Mouse (Mus musculus) CH12.LX (cell line): ENCODE results near the gene Olfr981. TPM values are rescaled to one million over a fixed set of nuclear protein-coding genes. Genes with fewer than 3 reads are reported as not detected.

Source experiments
- DNase-seq: peaks from one replicate; pipeline ENCODE4 v3.0.0-alpha.2; 2013; ENCODE audit errors: extremely low read depth
- H3K27ac ChIP-seq: 2 replicates; pipeline ENCODE4 v1.5.1; 2012; ENCODE audit warnings: low read depth, mild to moderate bottlenecking, control low read depth, moderate library complexity; ENCODE audit not compliant: insufficient read depth
- H3K27me3 ChIP-seq: replicated peaks from 2 replicates; pipeline ENCODE3; 2012; ENCODE audit warnings: inconsistent platforms
- H3K36me3 ChIP-seq, 2 experiments: replicated peaks in 1 of 2; 2 replicates each; pipeline versions ENCODE3 to v1.6.1; 2012; ENCODE audit warnings: inconsistent platforms in 1 of 2, low read length in 1 of 2, mild to moderate bottlenecking in 1 of 2, mixed read lengths in 1 of 2, moderate library complexity in 1 of 2; ENCODE audit not compliant: control insufficient read depth in 1 of 2, insufficient read depth in 1 of 2
- H3K4me1 ChIP-seq, 2 experiments: 2 replicates each; pipeline ENCODE4 v1.6.1; 2012; ENCODE audit warnings: inconsistent platforms in 1 of 2, moderate library complexity in 1 of 2; ENCODE audit not compliant: insufficient read depth in 2 of 2, control insufficient read depth in 1 of 2
- H3K4me2 ChIP-seq: 2 replicates; pipeline ENCODE4 v1.6.1; 2012; ENCODE audit warnings: low read depth, mild to moderate bottlenecking, control low read depth; ENCODE audit not compliant: poor library complexity, insufficient read depth, severe bottlenecking
- H3K4me3 ChIP-seq, 3 experiments: fragments of 150-350 bp in 1 of 3; sonication (generic) in 1 of 3; replicated peaks in 1 of 3; 2 replicates each; pipeline versions ENCODE3 to v1.5.1; 2011 to 2012; ENCODE audit warnings: low read depth in 2 of 3, low read length in 2 of 3, mild to moderate bottlenecking in 2 of 3, moderate library complexity in 2 of 3, control low read depth in 1 of 3, improper control_type of control experiment in 1 of 3, inconsistent platforms in 1 of 3, mixed read lengths in 1 of 3; ENCODE audit not compliant: poor library complexity in 1 of 3
- H3K79me2 ChIP-seq: replicated peaks from 2 replicates; pipeline ENCODE4 v1.6.1; 2012; ENCODE audit warnings: mild to moderate bottlenecking, moderate library complexity; ENCODE audit not compliant: control insufficient read depth, poor library complexity, insufficient read depth, severe bottlenecking; ENCODE audit errors: extremely low read depth
- H3K9ac ChIP-seq: 2 replicates; pipeline ENCODE4 v1.6.1; 2012; ENCODE audit warnings: low read depth, mild to moderate bottlenecking, control low read depth, moderate library complexity; ENCODE audit not compliant: insufficient read depth
- H3K9me3 ChIP-seq: replicated peaks from 2 replicates; pipeline ENCODE3; 2012; ENCODE audit warnings: low read length, inconsistent platforms, mixed read lengths
- BHLHE40 ChIP-seq: IDR thresholded peaks from 2 replicates; pipeline ENCODE4 v1.6.1; 2011; ENCODE audit warnings: mild to moderate bottlenecking, low read depth, low read length, improper control_type of control experiment
- CHD1 ChIP-seq: IDR thresholded peaks from 2 replicates; pipeline ENCODE4 v1.6.1; 2012; ENCODE audit warnings: low read depth, low read length, improper control_type of control experiment, inconsistent platforms
- E2F4 ChIP-seq: IDR thresholded peaks from 2 replicates; pipeline ENCODE4 v1.6.1; 2011; ENCODE audit warnings: low read depth, low read length, improper control_type of control experiment; ENCODE audit not compliant: insufficient replicate concordance
- ELF1 ChIP-seq: IDR thresholded peaks from 2 replicates; pipeline ENCODE4 v1.6.1; 2014; ENCODE audit warnings: low read depth, mild to moderate bottlenecking, inconsistent platforms, low read length, improper control_type of control experiment
- ETS1 ChIP-seq: conservative IDR thresholded peaks from 2 replicates; pipeline ENCODE4 v1.6.1; 2012; ENCODE audit warnings: low read depth, mild to moderate bottlenecking, inconsistent platforms, low read length, improper control_type of control experiment, moderate library complexity
- HCFC1 ChIP-seq: IDR thresholded peaks from 2 replicates; pipeline ENCODE4 v1.6.1; 2012; ENCODE audit warnings: low read depth, mild to moderate bottlenecking, inconsistent platforms, low read length, improper control_type of control experiment
- JUN ChIP-seq: IDR thresholded peaks from 2 replicates; pipeline ENCODE4 v1.6.1; 2011; ENCODE audit warnings: low read depth, mild to moderate bottlenecking, low read length, improper control_type of control experiment, moderate library complexity; ENCODE audit not compliant: insufficient read depth
- MAFK ChIP-seq: IDR thresholded peaks from 2 replicates; pipeline ENCODE4 v1.6.1; 2011; ENCODE audit warnings: low read length, improper control_type of control experiment; ENCODE audit not compliant: insufficient replicate concordance
- MAX ChIP-seq: IDR thresholded peaks from 2 replicates; pipeline ENCODE4 v1.6.1; 2011; ENCODE audit warnings: low read length, improper control_type of control experiment
- MAZ ChIP-seq: IDR thresholded peaks from 2 replicates; pipeline ENCODE4 v1.6.1; 2012; ENCODE audit warnings: low read depth, mild to moderate bottlenecking, inconsistent platforms, low read length, improper control_type of control experiment, moderate library complexity
- MEF2A ChIP-seq: IDR thresholded peaks from 2 replicates; pipeline ENCODE4 v1.6.1; 2014; ENCODE audit warnings: low read depth, mild to moderate bottlenecking, inconsistent platforms, low read length, improper control_type of control experiment, borderline replicate concordance
- MXI1 ChIP-seq: IDR thresholded peaks from 2 replicates; pipeline ENCODE4 v1.6.1; 2011; ENCODE audit warnings: mild to moderate bottlenecking, low read depth, low read length, improper control_type of control experiment
- NELFE ChIP-seq: IDR thresholded peaks from 2 replicates; pipeline ENCODE4 v1.6.1; 2011; ENCODE audit warnings: low read depth, low read length, improper control_type of control experiment
- POLR2A ChIP-seq: IDR thresholded peaks from 2 replicates; pipeline ENCODE4 v1.6.1; 2011; ENCODE audit warnings: low read depth, mild to moderate bottlenecking, improper control_type of control experiment, low read length
- RAD21 ChIP-seq: IDR thresholded peaks from 2 replicates; pipeline ENCODE4 v1.6.1; 2011; ENCODE audit warnings: low read depth, mild to moderate bottlenecking, low read length, improper control_type of control experiment, moderate library complexity
- TBP ChIP-seq: conservative IDR thresholded peaks from 2 replicates; pipeline ENCODE4 v1.6.1; 2011; ENCODE audit warnings: low read depth, low read length, improper control_type of control experiment
- UBTF ChIP-seq: IDR thresholded peaks from 2 replicates; pipeline ENCODE4 v1.6.1; 2012; ENCODE audit warnings: low read depth, mild to moderate bottlenecking, inconsistent platforms, low read length, improper control_type of control experiment, moderate library complexity
- ZKSCAN1 ChIP-seq: IDR thresholded peaks from 2 replicates; pipeline ENCODE4 v1.6.1; 2012; ENCODE audit warnings: low read depth, inconsistent platforms, low read length, improper control_type of control experiment, borderline replicate concordance
- ZMIZ1 ChIP-seq: IDR thresholded peaks from 2 replicates; pipeline ENCODE4 v1.6.1; 2012; ENCODE audit warnings: low read depth, mild to moderate bottlenecking, inconsistent platforms, low read length, improper control_type of control experiment
- ZNF384 ChIP-seq: IDR thresholded peaks from 2 replicates; pipeline ENCODE4 v1.6.1; 2012; ENCODE audit warnings: low read depth, low read length, improper control_type of control experiment, inconsistent platforms
- dilution Hi-C: fragments of 300-500 bp; cut with MboI; formaldehyde crosslinking; loops from 2 replicates; pipeline ENCODE4 v1.14.3; 2020; ENCODE audit warnings: low sequenced_read_pairs; ENCODE audit not compliant: extremely low pct_unique_long_range_greater_than_20kb, extremely low pct_ligation_motif_present
- in situ Hi-C: fragments of 300-500 bp; cut with MboI; formaldehyde crosslinking; loops from 3 replicates; pipeline ENCODE4 v1.14.3; 2019; ENCODE audit warnings: low sequenced_read_pairs, low pct_ligation_motif_present, low pct_unique_long_range_greater_than_20kb, mixed read lengths
- polyA plus RNA-seq: library from polyadenylated mRNA; unstranded; fragments of >175 nt; gene quantifications from 2 replicates; pipeline ENCODE4 v1.2.1, GENCODE M21; 2012; ENCODE audit warnings: low read depth; ENCODE audit not compliant: insufficient read length
- total RNA-seq, 2 experiments: library from RNA; depleted of rRNA; stranded (reverse); fragments of 300-350 nt in 1 of 2; fragments of >200 nt in 1 of 2; gene quantifications; 2 replicates each; pipeline ENCODE4 v1.2.3; 2012 to 2014

Gene Olfr981
- total and polyA plus RNA-seq, 3 experiments, result not detected

DNA sequence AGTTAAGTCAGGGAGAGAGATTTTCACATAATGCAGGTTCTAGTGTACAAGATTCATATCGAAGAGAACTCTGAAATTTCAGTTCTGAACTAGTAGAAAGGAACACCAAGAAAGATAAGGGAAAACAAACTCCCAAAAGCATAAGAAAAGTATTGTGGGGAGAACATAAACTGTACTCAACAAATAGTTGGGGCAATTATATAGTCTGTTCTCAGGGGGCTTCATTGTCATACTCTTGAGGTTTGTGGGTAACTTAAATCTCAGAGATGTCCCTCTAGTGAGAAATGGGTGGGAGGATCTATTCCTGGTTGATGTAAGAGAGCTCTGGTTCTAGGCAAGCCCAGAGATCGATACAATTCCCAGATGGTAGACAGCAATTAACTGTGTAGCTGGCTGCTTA lies 52.3 kb downstream of the Olfr981 start, which contains the start of gene Olfr982:
Gene Olfr982, plus strand, starts transcription at position 301 of the 400 bp plus-strand sequence.
- dilution Hi-C loops (no loop called here), in situ Hi-C loops (no loop called here)
- Histone ChIP-seq H3K4me1 (no peaks in the 10 kb centered on the region), H3K4me3 (no peak within 1 kb of the TSS), H3K4me2 (no peak within 1 kb of the TSS), H3K27ac (no peak within 1 kb of the TSS), H3K27me3 (no peaks in the 10 kb centered on the region), H3K9me3 (no peaks in the 10 kb centered on the region), H3K79me2 (no peaks in the 10 kb centered on the region), H3K36me3 (no peaks in the 10 kb centered on the region), H3K9ac (no peak within 1 kb of the TSS)
- TF ChIP-seq BHLHE40 (no peak), RAD21 (no peak), ZKSCAN1 (no peak), MAX (no peak), UBTF (no peak), ELF1 (no peak), E2F4 (no peak), MAZ (no peak), ZNF384 (no peak), MAFK (no peak), HCFC1 (no peak), MXI1 (no peak), POLR2A (no peak), TBP (no peak), MEF2A (no peak), ZMIZ1 (no peak), ETS1 (no peak), NELFE (no peak), JUN (no peak), CHD1 (no peak)
- no peak for DNase-seq

Other genes starting within 250 kb of the Olfr981 start
- not detected in 2 replicates for gene Olfr968, start 238.2 kb upstream of the Olfr981 start, total RNA-seq (2012; rRNA removed)
- not detected in 2 replicates for gene Olfr968, start 238.2 kb upstream of the Olfr981 start, total RNA-seq (2014; rRNA removed)
- not detected in 2 replicates for gene Olfr968, start 238.2 kb upstream of the Olfr981 start, polyA plus RNA-seq
- gene Olfr969, start 230.5 kb upstream of the Olfr981 start, total RNA-seq (2012; rRNA removed), result not detected in 2 replicates
- not detected in 2 replicates for gene Olfr969, start 230.5 kb upstream of the Olfr981 start, total RNA-seq (2014; rRNA removed)
- gene Olfr969, start 230.5 kb upstream of the Olfr981 start, polyA plus RNA-seq, result not detected in 2 replicates
- gene Olfr970, start 212.6 kb upstream of the Olfr981 start, total RNA-seq (2012; rRNA removed), result not detected in 2 replicates
- gene Olfr970, start 212.6 kb upstream of the Olfr981 start, total RNA-seq (2014; rRNA removed), result not detected in 2 replicates
- gene Olfr970, start 212.6 kb upstream of the Olfr981 start, polyA plus RNA-seq, result not detected in 2 replicates
- not detected in 2 replicates for gene Olfr971, start 184.6 kb upstream of the Olfr981 start, total RNA-seq (2012; rRNA removed)
- gene Olfr971, start 184.6 kb upstream of the Olfr981 start, total RNA-seq (2014; rRNA removed), result not detected in 2 replicates
- not detected in 2 replicates for gene Olfr971, start 184.6 kb upstream of the Olfr981 start, polyA plus RNA-seq
- not detected in 2 replicates for gene Olfr972, start 155.0 kb upstream of the Olfr981 start, total RNA-seq (2012; rRNA removed)
- not detected in 2 replicates for gene Olfr972, start 155.0 kb upstream of the Olfr981 start, total RNA-seq (2014; rRNA removed)
- not detected in 2 replicates for gene Olfr972, start 155.0 kb upstream of the Olfr981 start, polyA plus RNA-seq
- not detected in 2 replicates for gene Olfr229, start 114.1 kb upstream of the Olfr981 start, total RNA-seq (2012; rRNA removed)
- gene Olfr229, start 114.1 kb upstream of the Olfr981 start, total RNA-seq (2014; rRNA removed), result not detected in 2 replicates
- gene Olfr229, start 114.1 kb upstream of the Olfr981 start, polyA plus RNA-seq, result not detected in 2 replicates
- gene Olfr974, start 84.0 kb upstream of the Olfr981 start, total RNA-seq (2012; rRNA removed), result not detected in 2 replicates
- not detected in 2 replicates for gene Olfr974, start 84.0 kb upstream of the Olfr981 start, total RNA-seq (2014; rRNA removed)
- gene Olfr974, start 84.0 kb upstream of the Olfr981 start, polyA plus RNA-seq, result not detected in 2 replicates
- gene Olfr975, start 69.4 kb upstream of the Olfr981 start, total RNA-seq (2012; rRNA removed), result not detected in 2 replicates
- not detected in 2 replicates for gene Olfr975, start 69.4 kb upstream of the Olfr981 start, total RNA-seq (2014; rRNA removed)
- not detected in 2 replicates for gene Olfr975, start 69.4 kb upstream of the Olfr981 start, polyA plus RNA-seq
- gene Olfr976, start 60.3 kb upstream of the Olfr981 start, total RNA-seq (2012; rRNA removed), result not detected in 2 replicates
- not detected in 2 replicates for gene Olfr976, start 60.3 kb upstream of the Olfr981 start, total RNA-seq (2014; rRNA removed)
- not detected in 2 replicates for gene Olfr976, start 60.3 kb upstream of the Olfr981 start, polyA plus RNA-seq
- not detected in 2 replicates for gene Olfr978, start 29.4 kb upstream of the Olfr981 start, total RNA-seq (2012; rRNA removed)
- gene Olfr978, start 29.4 kb upstream of the Olfr981 start, total RNA-seq (2014; rRNA removed), result not detected in 2 replicates
- gene Olfr978, start 29.4 kb upstream of the Olfr981 start, polyA plus RNA-seq, result not detected in 2 replicates
- gene Olfr979, start 18.0 kb upstream of the Olfr981 start, total RNA-seq (2012; rRNA removed), result not detected in 2 replicates
- not detected in 2 replicates for gene Olfr979, start 18.0 kb upstream of the Olfr981 start, total RNA-seq (2014; rRNA removed)
- gene Olfr979, start 18.0 kb upstream of the Olfr981 start, polyA plus RNA-seq, result not detected in 2 replicates
- gene Olfr980, start 11.9 kb upstream of the Olfr981 start, total RNA-seq (2012; rRNA removed), result not detected in 2 replicates
- not detected in 2 replicates for gene Olfr980, start 11.9 kb upstream of the Olfr981 start, total RNA-seq (2014; rRNA removed)
- gene Olfr980, start 11.9 kb upstream of the Olfr981 start, polyA plus RNA-seq, result not detected in 2 replicates
- not detected in 2 replicates for gene Olfr982, start 52.4 kb downstream of the Olfr981 start, total RNA-seq (2012; rRNA removed)
- gene Olfr982, start 52.4 kb downstream of the Olfr981 start, total RNA-seq (2014; rRNA removed), result not detected in 2 replicates
- 0.09 TPM in 1 of 2 replicates, not detected in the other for gene Olfr982, start 52.4 kb downstream of the Olfr981 start, polyA plus RNA-seq
- not detected in 2 replicates for gene Olfr983, start 72.1 kb downstream of the Olfr981 start, total RNA-seq (2012; rRNA removed)
- not detected in 2 replicates for gene Olfr983, start 72.1 kb downstream of the Olfr981 start, total RNA-seq (2014; rRNA removed)
- gene Olfr983, start 72.1 kb downstream of the Olfr981 start, polyA plus RNA-seq, result not detected in 2 replicates
- gene Olfr984, start 92.7 kb downstream of the Olfr981 start, total RNA-seq (2012; rRNA removed), result not detected in 2 replicates
- gene Olfr984, start 92.7 kb downstream of the Olfr981 start, total RNA-seq (2014; rRNA removed), result not detected in 2 replicates
- not detected in 2 replicates for gene Olfr984, start 92.7 kb downstream of the Olfr981 start, polyA plus RNA-seq
- gene Olfr985, start 108.7 kb downstream of the Olfr981 start, total RNA-seq (2012; rRNA removed), result not detected in 2 replicates
- not detected in 2 replicates for gene Olfr985, start 108.7 kb downstream of the Olfr981 start, total RNA-seq (2014; rRNA removed)
- not detected in 2 replicates for gene Olfr985, start 108.7 kb downstream of the Olfr981 start, polyA plus RNA-seq
- gene Tmem225, start 126.7 kb downstream of the Olfr981 start, total RNA-seq (2012; rRNA removed), result not detected in 2 replicates
- not detected in 2 replicates for gene Tmem225, start 126.7 kb downstream of the Olfr981 start, total RNA-seq (2014; rRNA removed)
- not detected in 2 replicates for gene Tmem225, start 126.7 kb downstream of the Olfr981 start, polyA plus RNA-seq
- 0.04 and 0.08 TPM in 2 replicates for gene Olfr986, start 159.5 kb downstream of the Olfr981 start, total RNA-seq (2012; rRNA removed)
- gene Olfr986, start 159.5 kb downstream of the Olfr981 start, total RNA-seq (2014; rRNA removed), result not detected in 2 replicates
- 0.08 TPM in 1 of 2 replicates, not detected in the other for gene Olfr986, start 159.5 kb downstream of the Olfr981 start, polyA plus RNA-seq
- 3.7 and 3.9 TPM in 2 replicates for gene Zfp202, start 170.9 kb downstream of the Olfr981 start, total RNA-seq (2012; rRNA removed)
- gene Zfp202, start 170.9 kb downstream of the Olfr981 start, total RNA-seq (2014; rRNA removed), result 3.9 and 4.2 TPM in 2 replicates
- gene Zfp202, start 170.9 kb downstream of the Olfr981 start, polyA plus RNA-seq, result 3.5 and 4.2 TPM in 2 replicates
- 0.34 and 0.50 TPM in 2 replicates for gene Scn3b, start 247.8 kb downstream of the Olfr981 start, total RNA-seq (2012; rRNA removed)
- gene Scn3b, start 247.8 kb downstream of the Olfr981 start, total RNA-seq (2014; rRNA removed), result 0.07 and 0.08 TPM in 2 replicates
- gene Scn3b, start 247.8 kb downstream of the Olfr981 start, polyA plus RNA-seq, result not detected in 2 replicates